Mouse (Mus musculus) heart, adult 2 months (tissue): Measurements from ENCODE around the gene Prss30. TPM values are rescaled to one million over a fixed set of nuclear protein-coding genes. Genes with fewer than 3 reads are reported as not detected.

ENCODE experiments used
- DNase-seq, 2 experiments: peaks; one replicate each; pipeline ENCODE4 v3.0.0; 2021
- H3K27ac ChIP-seq: fragments of 200-600 bp; 2 replicates; pipeline ENCODE4 v1.8.1; 2022
- H3K27me3 ChIP-seq: fragments of 200-500 bp; 2 replicates; pipeline ENCODE4 v1.6.1; 2012; ENCODE audit warnings: mild to moderate bottlenecking, low read length, inconsistent platforms, mixed read lengths; ENCODE audit not compliant: control insufficient read depth, insufficient read depth
- H3K36me3 ChIP-seq: fragments of 200-500 bp; 2 replicates; pipeline ENCODE4 v1.6.1; 2012; ENCODE audit warnings: low read length, inconsistent platforms; ENCODE audit not compliant: control insufficient read depth, insufficient read depth
- H3K4me1 ChIP-seq: fragments of 200-500 bp; 2 replicates; pipeline ENCODE4 v1.6.1; 2011; ENCODE audit warnings: low read length; ENCODE audit not compliant: control insufficient read depth, insufficient read depth
- H3K4me3 ChIP-seq: fragments of 200-600 bp; 2 replicates; pipeline ENCODE4 v1.8.1; 2022
- H3K79me2 ChIP-seq: fragments of 200-500 bp; replicated peaks from 2 replicates; pipeline ENCODE4 v1.6.1; 2012; ENCODE audit warnings: mild to moderate bottlenecking, inconsistent platforms, low read length, moderate library complexity, mixed read lengths; ENCODE audit not compliant: control insufficient read depth, insufficient read depth
- H3K9ac ChIP-seq: fragments of 200-500 bp; 2 replicates; pipeline ENCODE4 v1.6.1; 2012; ENCODE audit warnings: low read depth, mild to moderate bottlenecking, control low read depth, inconsistent platforms, low read length, mixed read lengths
- CTCF ChIP-seq: fragments of 200-600 bp; IDR thresholded peaks from 2 replicates; pipeline ENCODE4 v1.8.1; 2022; ENCODE audit warnings: antibody characterized with exemption, mild to moderate bottlenecking, moderate library complexity
- EP300 ChIP-seq: fragments of 200-500 bp; IDR thresholded peaks from 2 replicates; pipeline ENCODE4 v1.6.1; 2011; ENCODE audit warnings: low read depth, low read length, control low read depth; ENCODE audit not compliant: insufficient read depth
- POLR2A ChIP-seq: fragments of 200-500 bp; IDR thresholded peaks from 2 replicates; pipeline ENCODE4 v1.6.1; 2011; ENCODE audit warnings: mild to moderate bottlenecking, low read depth, low read length, control low read depth; ENCODE audit not compliant: insufficient read depth
- WGBS: fragments of 180-500 bp; shearing (Covaris S2); methylation state at CpG from one replicate; pipeline ENCODE4 v1.1.7; 2018; 5-methylcytosine and 5-hydroxymethylcytosine counted together
- intact Hi-C: fragments of 180-260 bp; cut with DNase I; formaldehyde crosslinking; loops from one replicate; pipeline ENCODE4 v1.15.1; 2025
- long read RNA-seq: library from polyadenylated mRNA; stranded (forward); transcript quantifications from one replicate; pipeline ENCODE4 v2.0.0, GENCODE M21; 2021
- polyA plus RNA-seq: library from polyadenylated mRNA; depleted of rRNA; stranded (reverse); fragments of >200 nt; gene quantifications from 2 replicates; pipeline ENCODE4 v1.2.3, GENCODE M21; 2012; rRNA removed
- total RNA-seq, 2 experiments: library from RNA; stranded (reverse); gene quantifications; 2 replicates each; pipeline ENCODE4 v1.2.3; 2021

Gene Prss30
- not detected for total RNA-seq
- polyA plus RNA-seq: 0.12 TPM in 2 replicates
- long read RNA-seq: 0 reads

GRCm38 (mm10) chr17:23980297-23980909 lies at the start of gene Prss30:
TSS of gene Prss30 (minus strand) at chr17:23980566.
- DNase-seq: peak in 1 of 2 experiments; percentile 13
- intact Hi-C loops: no loop called here
- no peaks in the 10 kb centered on the region for H3K4me1 ChIP-seq
- H3K4me3 ChIP-seq: no peak within 1 kb of the TSS
- WGBS: 72% methylated on average over 10 of the region's 10 CpGs
- no peak for TF ChIP-seq EP300
- no peak for TF ChIP-seq POLR2A
- TF ChIP-seq CTCF: no peak
- H3K27me3 ChIP-seq: no peaks in the 10 kb centered on the region
- H3K36me3 ChIP-seq: no peaks in the 10 kb centered on the region
- no peak within 1 kb of the TSS for H3K27ac ChIP-seq
- H3K79me2 ChIP-seq: no peaks in the 10 kb centered on the region
- H3K9ac ChIP-seq: no peak within 1 kb of the TSS

GRCm38 (mm10) chr17:24029477-24029876 lies 49.1 kb upstream of the Prss30 start:
- intact Hi-C loops: no loop called here
- Histone ChIP-seq H3K27me3 (peaks cover 2% of the 10 kb centered on the region), H3K36me3 (no peaks in the 10 kb centered on the region), H3K9ac (no peak overlapping the region), H3K4me1 (no peaks in the 10 kb centered on the region), H3K79me2 (no peaks in the 10 kb centered on the region), H3K27ac (no peak overlapping the region), H3K4me3 (no peak overlapping the region)
- TF ChIP-seq POLR2A (no peak), EP300 (no peak), CTCF (no peak)
- no peak for DNase-seq
- 73% methylated on average over 7 of the region's 7 CpGs for WGBS

- 51% methylated on average over 5 of the region's 5 CpGs for WGBS
- Histone ChIP-seq H3K4me3 (no peak overlapping the region), H3K36me3 (no peaks in the 10 kb centered on the region), H3K27ac (no peak overlapping the region), H3K79me2 (no peaks in the 10 kb centered on the region), H3K9ac (no peak overlapping the region), H3K27me3 (no peaks in the 10 kb centered on the region), H3K4me1 (no peaks in the 10 kb centered on the region)
- peak in 1 of 2 experiments; percentile 18 for DNase-seq
- intact Hi-C loops: no loop called here
- TF ChIP-seq CTCF: no peak
- no peak for TF ChIP-seq EP300
- TF ChIP-seq POLR2A: no peak
Measured at GRCm38 (mm10) chr17:24021375-24022199, 41.2 kb upstream of the Prss30 start.

GRCm38 (mm10) chr17:24020696-24021095 lies 40.3 kb upstream of the Prss30 start:
- no peak overlapping the region for H3K4me3 ChIP-seq
- no peaks in the 10 kb centered on the region for H3K36me3 ChIP-seq
- intact Hi-C loops: no loop called here
- no peaks in the 10 kb centered on the region for H3K27me3 ChIP-seq
- DNase-seq: no peak
- H3K27ac ChIP-seq: no peak overlapping the region
- no peak for TF ChIP-seq CTCF
- TF ChIP-seq POLR2A: no peak
- TF ChIP-seq EP300: no peak
- H3K9ac ChIP-seq: no peak overlapping the region
- WGBS: 68% methylated on average over 6 of the region's 6 CpGs
- no peaks in the 10 kb centered on the region for H3K4me1 ChIP-seq
- no peaks in the 10 kb centered on the region for H3K79me2 ChIP-seq

GRCm38 (mm10) chr17:24015727-24016126 lies 35.4 kb upstream of the Prss30 start:
- TF ChIP-seq CTCF (peak; percentile 76), POLR2A (no peak)
- no peaks in the 10 kb centered on the region for H3K4me1 ChIP-seq
- intact Hi-C loops: loop anchor here (5.0 kb wide), 1 partner anchor 43 kb away; no protein-coding TSS in a partner anchor
- WGBS: 30% methylated on average over 14 of the region's 14 CpGs
- H3K9ac ChIP-seq: no peak overlapping the region
- H3K27me3 ChIP-seq: no peaks in the 10 kb centered on the region
- no peak overlapping the region for H3K4me3 ChIP-seq
- H3K79me2 ChIP-seq: no peaks in the 10 kb centered on the region
- DNase-seq: peak in 1 of 2 experiments; percentile 15
- no peak overlapping the region for H3K27ac ChIP-seq
- no peaks in the 10 kb centered on the region for H3K36me3 ChIP-seq

GRCm38 (mm10) chr17:24014433-24014965 lies 34.1 kb upstream of the Prss30 start:
- no peak overlapping the region for H3K9ac ChIP-seq
- DNase-seq: no peak
- H3K27ac ChIP-seq: no peak overlapping the region
- no peaks in the 10 kb centered on the region for H3K36me3 ChIP-seq
- no peak overlapping the region for H3K4me3 ChIP-seq
- H3K79me2 ChIP-seq: no peaks in the 10 kb centered on the region
- 80% methylated on average over 5 of the region's 5 CpGs for WGBS
- TF ChIP-seq CTCF (no peak), EP300 (no peak), POLR2A (no peak)
- no peaks in the 10 kb centered on the region for H3K4me1 ChIP-seq
- intact Hi-C loops: no loop called here
- H3K27me3 ChIP-seq: no peaks in the 10 kb centered on the region
